Mouse (Mus musculus) midbrain, embryonic 16.5 days (tissue): ENCODE measurements around the gene Btnl2. TPM values are rescaled to one million over a fixed set of nuclear protein-coding genes. Genes with fewer than 3 reads are reported as not detected.

Experiments
- ATAC-seq: fragments of 200-750 bp; cut with Nextera tagmentation; 2 replicates; pipeline ENCODE4 v1.8.0; 2017; ENCODE audit warnings: moderate TSS enrichment
- H3K27ac ChIP-seq: fragments of 300-500 bp; sonication (generic); 2 replicates; pipeline ENCODE4 v1.5.1; 2014; ENCODE audit warnings: mild to moderate bottlenecking, low read length, mixed read lengths
- H3K27me3 ChIP-seq: fragments of 300-500 bp; sonication (generic); 2 replicates; pipeline ENCODE4 v1.6.1; 2014; ENCODE audit warnings: low read depth, low read length, mixed read lengths; ENCODE audit not compliant: control insufficient read depth, insufficient read depth
- H3K36me3 ChIP-seq: fragments of 300-500 bp; sonication (generic); 2 replicates; pipeline ENCODE4 v1.6.1; 2014; ENCODE audit warnings: mild to moderate bottlenecking, low read length, moderate library complexity, mixed read lengths; ENCODE audit not compliant: control insufficient read depth, insufficient read depth
- H3K4me1 ChIP-seq: fragments of 300-500 bp; sonication (generic); 2 replicates; pipeline ENCODE4 v1.6.1; 2014; ENCODE audit warnings: mild to moderate bottlenecking, low read length, mixed read lengths; ENCODE audit not compliant: control insufficient read depth, insufficient read depth
- H3K4me2 ChIP-seq: fragments of 300-500 bp; sonication (generic); 2 replicates; pipeline ENCODE4 v1.6.1; 2014; ENCODE audit warnings: mild to moderate bottlenecking, low read length, mixed read lengths
- H3K4me3 ChIP-seq: fragments of 300-500 bp; sonication (generic); 2 replicates; pipeline ENCODE4 v1.5.1; 2014; ENCODE audit warnings: low read depth, mild to moderate bottlenecking, low read length, moderate library complexity, mixed read lengths
- H3K9ac ChIP-seq: fragments of 300-500 bp; sonication (generic); 2 replicates; pipeline ENCODE4 v1.6.1; 2014; ENCODE audit warnings: low read depth, low read length, mixed read lengths
- H3K9me3 ChIP-seq: fragments of 300-500 bp; sonication (generic); replicated peaks from 2 replicates; pipeline ENCODE4 v1.6.1; 2014; ENCODE audit warnings: mild to moderate bottlenecking, low read length, mixed read lengths; ENCODE audit not compliant: control insufficient read depth, poor library complexity, severe bottlenecking
- WGBS: fragments of 180-500 bp; shearing (Covaris S2); extraction: QIAGEN DNeasy Blood & Tissue Kit; methylation state at CpG from one replicate; pipeline ENCODE4 v1.1.7; 2014; 5-methylcytosine and 5-hydroxymethylcytosine counted together
- polyA plus RNA-seq: library from polyadenylated mRNA; unstranded; fragments of >200 nt; fragmentation: Nextera tagmentation; extraction: Ambion mirVana; gene quantifications from 2 replicates; pipeline ENCODE4 v1.2.1, GENCODE M21; 2015

Gene Btnl2
- polyA plus RNA-seq, 1 experiment from 2014 or later: 0.06 TPM

GRCm38 (mm10) chr17:34363676-34364310 is 9.2 kb downstream of the Btnl2 start:
- Histone ChIP-seq H3K9me3 (no peaks in the 10 kb centered on the region), H3K4me3 (no peak overlapping the region), H3K4me1 (no peaks in the 10 kb centered on the region), H3K27me3 (no peaks in the 10 kb centered on the region), H3K4me2 (no peak overlapping the region), H3K27ac (no peak overlapping the region), H3K9ac (no peak overlapping the region), H3K36me3 (no peaks in the 10 kb centered on the region)
- WGBS: 85% methylated on average over 3 of the region's 3 CpGs
- no peak for ATAC-seq

- WGBS: 79% methylated on average over 10 of the region's 10 CpGs
- Histone ChIP-seq H3K4me2 (no peak overlapping the region), H3K9ac (no peak overlapping the region), H3K9me3 (no peaks in the 10 kb centered on the region), H3K4me1 (no peaks in the 10 kb centered on the region), H3K27me3 (no peaks in the 10 kb centered on the region), H3K27ac (no peak overlapping the region), H3K4me3 (no peak overlapping the region), H3K36me3 (no peaks in the 10 kb centered on the region)
- ATAC-seq: no peak
These were observed 10.4 kb downstream of the Btnl2 start for GRCm38 (mm10) chr17:34365031-34365430.

- no peak for ATAC-seq
- Histone ChIP-seq H3K36me3 (no peaks in the 10 kb centered on the region), H3K4me1 (no peaks in the 10 kb centered on the region), H3K4me3 (no peak overlapping the region), H3K9me3 (no peaks in the 10 kb centered on the region), H3K27ac (no peak overlapping the region), H3K9ac (no peak overlapping the region), H3K27me3 (no peaks in the 10 kb centered on the region), H3K4me2 (no peak overlapping the region)
- WGBS: 83% methylated on average over 4 of the region's 4 CpGs
These were observed 15.9 kb downstream of the Btnl2 start for GRCm38 (mm10) chr17:34370563-34370962.

GRCm38 (mm10) chr17:34373055-34373709 is 18.6 kb downstream of the Btnl2 start:
- H3K9ac ChIP-seq: no peak overlapping the region
- H3K4me3 ChIP-seq: no peak overlapping the region
- no peaks in the 10 kb centered on the region for H3K9me3 ChIP-seq
- WGBS: 74% methylated on average over 6 of the region's 6 CpGs
- H3K4me1 ChIP-seq: no peaks in the 10 kb centered on the region
- H3K36me3 ChIP-seq: no peaks in the 10 kb centered on the region
- no peak overlapping the region for H3K27ac ChIP-seq
- H3K27me3 ChIP-seq: no peaks in the 10 kb centered on the region
- ATAC-seq: no peak
- no peak overlapping the region for H3K4me2 ChIP-seq

- Histone ChIP-seq H3K36me3 (no peaks in the 10 kb centered on the region), H3K4me2 (no peak within 1 kb of the TSS), H3K27me3 (no peaks in the 10 kb centered on the region), H3K4me1 (no peaks in the 10 kb centered on the region), H3K9me3 (no peaks in the 10 kb centered on the region), H3K27ac (no peak within 1 kb of the TSS), H3K4me3 (no peak within 1 kb of the TSS), H3K9ac (no peak within 1 kb of the TSS)
- 75% methylated on average over 2 of the region's 2 CpGs for WGBS
- no peak for ATAC-seq
These were observed 22.2 kb downstream of the Btnl2 start, which contains the start of gene Btnl1 for GRCm38 (mm10) chr17:34376847-34377246. Btnl1 (plus strand) TSS chr17:34377132.

GRCm38 (mm10) chr17:34377450-34378209 is 23.0 kb downstream of the Btnl2 start:
- WGBS: 59% methylated on average over 6 of the region's 6 CpGs
- Histone ChIP-seq H3K9me3 (no peaks in the 10 kb centered on the region), H3K4me2 (no peak overlapping the region), H3K9ac (no peak overlapping the region), H3K27ac (no peak overlapping the region), H3K4me1 (no peaks in the 10 kb centered on the region), H3K27me3 (no peaks in the 10 kb centered on the region), H3K4me3 (no peak overlapping the region), H3K36me3 (no peaks in the 10 kb centered on the region)
- ATAC-seq: no peak

- ATAC-seq: no peak
- Histone ChIP-seq H3K27ac (no peak overlapping the region), H3K27me3 (no peaks in the 10 kb centered on the region), H3K4me3 (no peak overlapping the region), H3K36me3 (no peaks in the 10 kb centered on the region), H3K9me3 (no peaks in the 10 kb centered on the region), H3K4me2 (no peak overlapping the region), H3K9ac (no peak overlapping the region), H3K4me1 (no peaks in the 10 kb centered on the region)
- WGBS: 71% methylated on average over 2 of the region's 2 CpGs
These were observed 24.1 kb downstream of the Btnl2 start for GRCm38 (mm10) chr17:34378716-34379115.

GRCm38 (mm10) chr17:34379451-34379850 is 24.8 kb downstream of the Btnl2 start:
- H3K9me3 ChIP-seq: no peaks in the 10 kb centered on the region
- H3K27me3 ChIP-seq: no peaks in the 10 kb centered on the region
- H3K4me1 ChIP-seq: no peaks in the 10 kb centered on the region
- H3K36me3 ChIP-seq: no peaks in the 10 kb centered on the region
- 77% methylated on average over 7 of the region's 7 CpGs for WGBS
- no peak overlapping the region for H3K9ac ChIP-seq
- no peak for ATAC-seq
- H3K27ac ChIP-seq: no peak overlapping the region
- no peak overlapping the region for H3K4me2 ChIP-seq
- no peak overlapping the region for H3K4me3 ChIP-seq

- ATAC-seq: no peak
- no peaks in the 10 kb centered on the region for H3K4me1 ChIP-seq
- H3K4me3 ChIP-seq: no peak overlapping the region
- WGBS: 78% methylated on average over 11 of the region's 11 CpGs
- H3K27ac ChIP-seq: no peak overlapping the region
- no peaks in the 10 kb centered on the region for H3K9me3 ChIP-seq
- H3K36me3 ChIP-seq: no peaks in the 10 kb centered on the region
- no peaks in the 10 kb centered on the region for H3K27me3 ChIP-seq
- no peak overlapping the region for H3K9ac ChIP-seq
- H3K4me2 ChIP-seq: no peak overlapping the region
These were observed 27.3 kb downstream of the Btnl2 start for GRCm38 (mm10) chr17:34381876-34382275.
